Mouse (Mus musculus): ENCODE results near the gene Dlat. TPM values are rescaled to one million over a fixed set of nuclear protein-coding genes. Genes with fewer than 3 reads are reported as not detected.

The Dlat gene
- total and polyA plus RNA-seq, 3 experiments: 36.1 to 61.3 (median 60.0) TPM

GRCm38 (mm10) chr9:50686866-50687652 is 27.5 kb upstream of the Dlat start:
- Histone ChIP-seq H3K4me1 (ENCODE audit: insufficient read depth, low read depth, low read length) (no peaks in the 10 kb centered on the region), H3K4me3 (ENCODE audit: low read depth, low read length) (no peak overlapping the region), H3K36me3 (replicated peaks) (no peaks in the 10 kb centered on the region), H3K9me3 (replicated peaks) (no peaks in the 10 kb centered on the region), H3K27me3 (ENCODE audit: insufficient read depth, low read length) (peaks cover 22% of the 10 kb centered on the region)
- TF ChIP-seq GATA1 (IDR thresholded peaks at IDR 0.05; ENCODE audit: borderline replicate concordance, low read length): no peak
- no peak for TF ChIP-seq TAL1 (conservative IDR thresholded peaks at IDR 0.05; ENCODE audit: low read depth, low read length)
- TF ChIP-seq GATA2 (IDR thresholded peaks at IDR 0.05; ENCODE audit: borderline replicate concordance, low read depth, low read length): no peak
- TF ChIP-seq POLR2AphosphoS5 (IDR thresholded peaks at IDR 0.05; ENCODE audit: insufficient replicate concordance, low read depth, low read length): no peak
- no peak for TF ChIP-seq CTCF (IDR thresholded peaks at IDR 0.05; ENCODE audit: low read depth, low read length)
- DNase-seq (ENCODE audit: low spot score) (no peak), ATAC-seq (ENCODE audit: extremely low read depth, insufficient number of reproducible peaks, low FRiP score, poor library complexity, severe bottlenecking) (no peak)

GRCm38 (mm10) chr9:50681727-50682126 is 22.1 kb upstream of the Dlat start:
- Histone ChIP-seq H3K9me3 (replicated peaks) (no peaks in the 10 kb centered on the region), H3K36me3 (replicated peaks) (no peaks in the 10 kb centered on the region), H3K4me3 (ENCODE audit: low read depth, low read length) (no peak overlapping the region), H3K4me1 (ENCODE audit: insufficient read depth, low read depth, low read length) (peaks cover 3% of the 10 kb centered on the region; the same call in 1 of the 2 replicates), H3K27me3 (ENCODE audit: insufficient read depth, low read length) (peaks cover 32% of the 10 kb centered on the region)
- TF ChIP-seq GATA1 (IDR thresholded peaks at IDR 0.05; ENCODE audit: borderline replicate concordance, low read length): no peak
- DNase-seq (ENCODE audit: low spot score) (no peak), ATAC-seq (ENCODE audit: extremely low read depth, insufficient number of reproducible peaks, low FRiP score, poor library complexity, severe bottlenecking) (no peak)

GRCm38 (mm10) chr9:50679406-50679805 is 19.8 kb upstream of the Dlat start:
- Histone ChIP-seq H3K36me3 (replicated peaks) (no peaks in the 10 kb centered on the region), H3K4me3 (ENCODE audit: low read depth, low read length) (no peak overlapping the region), H3K27me3 (ENCODE audit: insufficient read depth, low read length) (peaks cover 33% of the 10 kb centered on the region), H3K9me3 (replicated peaks) (no peaks in the 10 kb centered on the region), H3K4me1 (ENCODE audit: insufficient read depth, low read depth, low read length) (peaks cover 3% of the 10 kb centered on the region; the same call in 1 of the 2 replicates)
- ATAC-seq (ENCODE audit: extremely low read depth, insufficient number of reproducible peaks, low FRiP score, poor library complexity, severe bottlenecking) (no peak), DNase-seq (ENCODE audit: low spot score) (no peak)
- TF ChIP-seq TAL1 (conservative IDR thresholded peaks at IDR 0.05; ENCODE audit: low read depth, low read length) (no peak), CTCF (IDR thresholded peaks at IDR 0.05; ENCODE audit: low read depth, low read length) (no peak), GATA1 (IDR thresholded peaks at IDR 0.05; ENCODE audit: borderline replicate concordance, low read length) (no peak), POLR2AphosphoS5 (IDR thresholded peaks at IDR 0.05; ENCODE audit: insufficient replicate concordance, low read depth, low read length) (no peak), GATA2 (IDR thresholded peaks at IDR 0.05; ENCODE audit: borderline replicate concordance, low read depth, low read length) (no peak)

GRCm38 (mm10) chr9:50674771-50675170 is 15.2 kb upstream of the Dlat start:
- Histone ChIP-seq H3K27me3 (ENCODE audit: insufficient read depth, low read length) (peaks cover 15% of the 10 kb centered on the region), H3K36me3 (replicated peaks) (no peaks in the 10 kb centered on the region), H3K9me3 (replicated peaks) (no peaks in the 10 kb centered on the region), H3K4me1 (ENCODE audit: insufficient read depth, low read depth, low read length) (no peaks in the 10 kb centered on the region; the same call in 1 of the 2 replicates), H3K4me3 (ENCODE audit: low read depth, low read length) (no peak overlapping the region)
- no peak for ATAC-seq (ENCODE audit: extremely low read depth, insufficient number of reproducible peaks, low FRiP score, poor library complexity, severe bottlenecking)
- TF ChIP-seq POLR2AphosphoS5 (IDR thresholded peaks at IDR 0.05; ENCODE audit: insufficient replicate concordance, low read depth, low read length) (no peak), GATA2 (IDR thresholded peaks at IDR 0.05; ENCODE audit: borderline replicate concordance, low read depth, low read length) (no peak), GATA1 (IDR thresholded peaks at IDR 0.05; ENCODE audit: borderline replicate concordance, low read length) (no peak), CTCF (IDR thresholded peaks at IDR 0.05; ENCODE audit: low read depth, low read length) (no peak), TAL1 (conservative IDR thresholded peaks at IDR 0.05; ENCODE audit: low read depth, low read length) (no peak)
- no peak for DNase-seq (ENCODE audit: low spot score)

GRCm38 (mm10) chr9:50670690-50671089 is 11.1 kb upstream of the Dlat start:
- Histone ChIP-seq H3K4me1 (ENCODE audit: insufficient read depth, low read depth, low read length) (peaks cover 4% of the 10 kb centered on the region), H3K27me3 (ENCODE audit: insufficient read depth, low read length) (peaks cover 11% of the 10 kb centered on the region), H3K9me3 (replicated peaks) (no peaks in the 10 kb centered on the region), H3K36me3 (replicated peaks) (no peaks in the 10 kb centered on the region), H3K4me3 (ENCODE audit: low read depth, low read length) (no peak overlapping the region)
- DNase-seq (ENCODE audit: low spot score) (peak; percentile 27), ATAC-seq (ENCODE audit: extremely low read depth, insufficient number of reproducible peaks, low FRiP score, poor library complexity, severe bottlenecking) (peak; percentile 60; the same call in 1 of the 2 replicates)
- TF ChIP-seq CTCF (IDR thresholded peaks at IDR 0.05; ENCODE audit: low read depth, low read length) (peak; percentile 73), GATA2 (IDR thresholded peaks at IDR 0.05; ENCODE audit: borderline replicate concordance, low read depth, low read length) (no peak)

- DNase-seq (ENCODE audit: low spot score) (no peak), ATAC-seq (ENCODE audit: extremely low read depth, insufficient number of reproducible peaks, low FRiP score, poor library complexity, severe bottlenecking) (no peak)
- peaks cover 4% of the 10 kb centered on the region for H3K4me1 ChIP-seq (ENCODE audit: insufficient read depth, low read depth, low read length)
- H3K36me3 ChIP-seq (replicated peaks): no peaks in the 10 kb centered on the region
- H3K9me3 ChIP-seq (replicated peaks): no peaks in the 10 kb centered on the region
- H3K4me3 ChIP-seq (ENCODE audit: low read depth, low read length): no peak overlapping the region
- peaks cover 11% of the 10 kb centered on the region for H3K27me3 ChIP-seq (ENCODE audit: insufficient read depth, low read length)
- no peak for TF ChIP-seq GATA1 (IDR thresholded peaks at IDR 0.05; ENCODE audit: borderline replicate concordance, low read length)
- TF ChIP-seq POLR2AphosphoS5 (IDR thresholded peaks at IDR 0.05; ENCODE audit: insufficient replicate concordance, low read depth, low read length): no peak
- no peak for TF ChIP-seq TAL1 (conservative IDR thresholded peaks at IDR 0.05; ENCODE audit: low read depth, low read length)
- no peak for TF ChIP-seq CTCF (IDR thresholded peaks at IDR 0.05; ENCODE audit: low read depth, low read length)
- TF ChIP-seq GATA2 (IDR thresholded peaks at IDR 0.05; ENCODE audit: borderline replicate concordance, low read depth, low read length): no peak
These were observed 8.3 kb upstream of the Dlat start for GRCm38 (mm10) chr9:50667579-50668498.

Measured in G1E (cell line).